Mouse (Mus musculus) liver, postnatal 0 days (tissue): ENCODE measurements at regions not wholly inside any gene's neighbourhood (a gene's known extent, or its start where the extent isn't known, plus 50 kb on each side); places are given as distances from the start of the nearest gene placed in this dataset.

ENCODE experiments used
- ATAC-seq: fragments of 200-750 bp; cut with Nextera tagmentation; 2 replicates; pipeline ENCODE4 v1.8.0; 2017; ENCODE audit warnings: mild to moderate bottlenecking, moderate library complexity
- DNase-seq: peaks from one replicate; pipeline ENCODE4 v3.0.0-alpha.2; 2016
- H3K27ac ChIP-seq: fragments of 300-500 bp; sonication (generic); 2 replicates; pipeline ENCODE4 v1.5.1; 2014; ENCODE audit warnings: antibody characterized with exemption, moderate library complexity, mild to moderate bottlenecking, low read depth
- H3K27me3 ChIP-seq: fragments of 300-500 bp; sonication (generic); 2 replicates; pipeline ENCODE4 v1.6.1; 2014; ENCODE audit warnings: low read length, control low read depth, mixed read lengths; ENCODE audit not compliant: insufficient read depth
- H3K36me3 ChIP-seq: fragments of 300-500 bp; sonication (generic); replicated peaks from 2 replicates; pipeline ENCODE4 v1.6.1; 2014; ENCODE audit warnings: mild to moderate bottlenecking, control low read depth, low read length, moderate library complexity, mixed read lengths; ENCODE audit not compliant: insufficient read depth
- H3K4me1 ChIP-seq: fragments of 300-500 bp; sonication (generic); 2 replicates; pipeline ENCODE4 v1.6.1; 2014; ENCODE audit warnings: antibody characterized with exemption, mild to moderate bottlenecking, control low read depth; ENCODE audit not compliant: insufficient read depth
- H3K4me2 ChIP-seq: fragments of 300-500 bp; sonication (generic); 2 replicates; pipeline ENCODE4 v1.6.1; 2014; ENCODE audit warnings: low read depth, mild to moderate bottlenecking, low read length, moderate library complexity, mixed read lengths
- H3K4me3 ChIP-seq: fragments of 300-500 bp; sonication (generic); 2 replicates; pipeline ENCODE4 v1.5.1; 2014; ENCODE audit warnings: low read depth, low read length
- H3K9ac ChIP-seq: fragments of 300-500 bp; sonication (generic); replicated peaks from 2 replicates; pipeline ENCODE4 v1.6.1; 2014; ENCODE audit warnings: mild to moderate bottlenecking, moderate library complexity
- H3K9me3 ChIP-seq: fragments of 300-500 bp; sonication (generic); 2 replicates; pipeline ENCODE4 v1.6.1; 2016; ENCODE audit warnings: mild to moderate bottlenecking, control low read depth, low read length, mixed read lengths
- CTCF ChIP-seq: sonication (generic); IDR thresholded peaks from 2 replicates; pipeline ENCODE4 v1.5.1; 2016; ENCODE audit warnings: antibody characterized with exemption, low read depth
- EP300 ChIP-seq: IDR thresholded peaks from 2 replicates; pipeline ENCODE4 v1.6.1; 2016; ENCODE audit warnings: antibody characterized with exemption, low read depth, mild to moderate bottlenecking
- WGBS: fragments of 180-500 bp; shearing (Covaris S2); extraction: QIAGEN DNeasy Blood & Tissue Kit; methylation state at CpG from one replicate; pipeline ENCODE4 v1.1.7; 2014; ENCODE audit not compliant: insufficient replicate concordance; 5-methylcytosine and 5-hydroxymethylcytosine counted together

DNA sequence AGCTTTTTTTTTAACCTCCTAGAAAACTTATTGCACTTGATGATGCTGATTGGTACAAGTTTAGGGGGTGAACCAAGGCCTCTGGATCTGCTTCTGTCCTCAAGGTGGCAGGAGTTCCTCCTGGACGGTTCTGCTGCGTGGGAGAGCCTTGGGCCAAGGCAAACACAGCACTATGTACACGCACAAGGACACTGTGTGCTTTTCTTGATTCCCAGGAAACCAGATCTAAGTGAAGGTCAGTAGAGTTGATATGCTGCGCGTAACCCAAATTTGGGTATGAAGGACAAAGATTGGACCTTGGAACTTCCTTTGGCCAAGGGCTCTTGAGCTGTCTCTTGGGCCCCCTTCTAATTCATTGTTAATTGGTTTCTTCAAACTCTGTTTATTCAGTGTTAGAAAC, 51.3 kb upstream of the Lifr start:
- H3K36me3 ChIP-seq = no peaks in the 10 kb centered on the region
- H3K4me3 ChIP-seq = no peak overlapping the region
- 61% methylated on average over 5 of the region's 5 CpGs for WGBS
- no peak for DNase-seq
- H3K9ac ChIP-seq = no peak overlapping the region
- no peak overlapping the region for H3K27ac ChIP-seq
- TF ChIP-seq CTCF = 0 out of 2 replicates have a peak, but pooled peaks have one; percentile 18
- TF ChIP-seq EP300 = peak; percentile 67; the same call in 1 of the 2 replicates
- H3K4me1 ChIP-seq = peaks cover 4% of the 10 kb centered on the region; the same call in 1 of the 2 replicates
- no peak overlapping the region for H3K4me2 ChIP-seq
- no peaks in the 10 kb centered on the region for H3K9me3 ChIP-seq
- peak; percentile 53; the same call in 1 of the 2 replicates for ATAC-seq
- H3K27me3 ChIP-seq = no peaks in the 10 kb centered on the region

DNA sequence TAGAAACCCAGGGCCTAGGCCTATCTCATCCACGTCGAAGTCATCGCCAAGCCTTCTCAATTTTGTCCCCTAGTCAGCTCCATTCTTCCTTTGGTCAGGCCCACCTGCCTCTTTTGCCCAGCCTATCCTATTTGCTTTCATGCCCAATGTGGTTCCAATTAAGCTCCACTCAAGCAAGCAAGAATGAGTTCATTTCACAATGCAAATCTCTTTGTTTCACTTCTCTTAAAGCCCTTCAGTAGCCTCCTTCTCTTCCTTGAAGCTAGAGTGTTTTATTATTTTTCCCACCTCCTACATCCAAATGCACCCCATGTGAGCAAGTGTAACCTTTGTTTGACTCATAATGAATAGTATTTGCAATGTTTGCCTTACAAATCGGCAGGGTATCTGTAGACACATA, 50.6 kb upstream of the Lifr start:
- Histone ChIP-seq H3K4me3 (no peak overlapping the region), H3K27ac (no peak overlapping the region), H3K27me3 (no peaks in the 10 kb centered on the region), H3K9me3 (no peaks in the 10 kb centered on the region), H3K4me2 (no peak overlapping the region), H3K36me3 (no peaks in the 10 kb centered on the region), H3K9ac (no peak overlapping the region), H3K4me1 (peaks cover 8% of the 10 kb centered on the region)
- ATAC-seq = no peak
- 78% methylated on average over 4 of the region's 4 CpGs for WGBS
- DNase-seq = no peak
- TF ChIP-seq CTCF (no peak), EP300 (no peak)
